Mouse (Mus musculus) forebrain, embryonic 16.5 days (tissue): Measurements from ENCODE around the gene Mok. TPM values are rescaled to one million over a fixed set of nuclear protein-coding genes. Genes with fewer than 3 reads are reported as not detected.

Source experiments
- ATAC-seq: fragments of 200-750 bp; cut with Nextera tagmentation; 2 replicates; pipeline ENCODE4 v1.8.0; 2017; ENCODE audit warnings: mild to moderate bottlenecking, moderate library complexity
- H3K27ac ChIP-seq: fragments of 300-500 bp; sonication (generic); 2 replicates; pipeline ENCODE4 v1.5.1; 2014; ENCODE audit warnings: low read length, control low read depth
- H3K27me3 ChIP-seq: fragments of 300-500 bp; sonication (generic); replicated peaks from 2 replicates; pipeline ENCODE4 v1.6.1; 2014; ENCODE audit warnings: low read length; ENCODE audit not compliant: control insufficient read depth, insufficient read depth
- H3K36me3 ChIP-seq: fragments of 300-500 bp; sonication (generic); 2 replicates; pipeline ENCODE4 v1.6.1; 2014; ENCODE audit not compliant: control insufficient read depth, insufficient read depth
- H3K4me1 ChIP-seq: fragments of 300-500 bp; sonication (generic); replicated peaks from 2 replicates; pipeline ENCODE4 v1.6.1; 2014; ENCODE audit warnings: low read length; ENCODE audit not compliant: control insufficient read depth, insufficient read depth
- H3K4me2 ChIP-seq: fragments of 300-500 bp; sonication (generic); 2 replicates; pipeline ENCODE4 v1.6.1; 2014; ENCODE audit warnings: mild to moderate bottlenecking, low read length, control low read depth
- H3K4me3 ChIP-seq: fragments of 300-500 bp; sonication (generic); replicated peaks from 2 replicates; pipeline ENCODE4 v1.5.1; 2014; ENCODE audit warnings: mild to moderate bottlenecking, low read length, control low read depth
- H3K9ac ChIP-seq: fragments of 300-500 bp; sonication (generic); replicated peaks from 2 replicates; pipeline ENCODE4 v1.6.1; 2014; ENCODE audit warnings: low read depth, low read length, control low read depth
- H3K9me3 ChIP-seq: fragments of 300-500 bp; sonication (generic); 2 replicates; pipeline ENCODE4 v1.6.1; 2016; ENCODE audit warnings: low read length; ENCODE audit not compliant: control insufficient read depth
- WGBS: fragments of 180-500 bp; shearing (Covaris S2); extraction: QIAGEN DNeasy Blood & Tissue Kit; methylation state at CpG from one replicate; pipeline ENCODE4 v1.1.7; 2014; 5-methylcytosine and 5-hydroxymethylcytosine counted together
- polyA plus RNA-seq: library from polyadenylated mRNA; unstranded; fragments of >200 nt; fragmentation: Nextera tagmentation; extraction: Ambion mirVana; gene quantifications from 2 replicates; pipeline ENCODE4 v1.2.1, GENCODE M21; 2015

The Mok gene
- polyA plus RNA-seq, 1 experiment from 2014 or later = 13.4 TPM

DNA sequence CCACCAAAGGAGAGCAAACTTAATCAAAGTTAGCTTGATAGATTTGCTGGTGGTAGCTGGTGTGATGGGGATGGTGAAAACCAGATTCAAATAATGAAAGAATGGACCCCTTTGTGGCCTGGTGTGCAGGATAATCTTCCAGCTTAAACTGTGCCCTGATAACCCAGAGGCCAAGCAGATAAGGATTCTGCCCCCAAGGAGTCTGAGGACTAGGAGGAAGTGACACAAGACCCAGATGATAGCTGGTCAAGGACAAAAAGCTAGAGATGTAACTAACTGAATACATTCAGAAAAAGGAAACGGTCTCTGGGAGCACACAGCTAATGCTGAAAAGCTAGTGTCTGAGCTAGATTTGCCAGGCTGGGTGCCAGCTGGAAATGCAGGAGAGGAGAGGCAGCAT, 11.2 kb upstream of the Mok start:
- H3K9ac ChIP-seq = no peak overlapping the region
- 85% methylated on average over 1 of the region's 1 CpGs for WGBS
- no peak for ATAC-seq
- no peaks in the 10 kb centered on the region; the same call in 1 of the 2 replicates for H3K27me3 ChIP-seq
- H3K27ac ChIP-seq = no peak overlapping the region
- H3K4me1 ChIP-seq = peaks cover 9% of the 10 kb centered on the region
- no peaks in the 10 kb centered on the region for H3K9me3 ChIP-seq
- H3K36me3 ChIP-seq = peaks cover 7% of the 10 kb centered on the region
- no peak overlapping the region for H3K4me2 ChIP-seq
- no peak overlapping the region for H3K4me3 ChIP-seq

DNA sequence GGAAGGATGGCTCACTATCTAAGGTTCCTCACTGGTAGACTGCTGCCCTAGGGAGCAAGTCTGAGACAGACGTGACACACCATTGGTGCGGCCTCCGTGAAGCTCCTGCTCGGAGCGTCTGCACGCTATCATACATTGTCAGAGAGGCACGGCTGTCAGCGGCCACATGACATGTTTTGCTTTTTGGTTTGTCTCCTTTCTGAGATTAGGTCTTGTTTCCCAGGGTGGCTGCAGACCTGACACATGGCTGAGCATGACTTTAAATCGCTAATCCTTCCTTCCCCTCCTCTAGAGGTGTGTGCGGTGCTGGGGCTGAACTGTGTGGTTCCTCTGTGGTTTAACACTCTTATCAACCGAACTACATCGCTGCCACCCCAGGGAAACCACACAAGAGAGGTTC, 10.7 kb upstream of the Mok start:
- Histone ChIP-seq H3K4me2 (no peak overlapping the region), H3K27me3 (no peaks in the 10 kb centered on the region; the same call in 1 of the 2 replicates), H3K9me3 (no peaks in the 10 kb centered on the region), H3K9ac (no peak overlapping the region), H3K4me1 (peaks cover 9% of the 10 kb centered on the region), H3K27ac (no peak overlapping the region), H3K4me3 (no peak overlapping the region), H3K36me3 (peaks cover 7% of the 10 kb centered on the region)
- WGBS = 80% methylated on average over 12 of the region's 12 CpGs
- ATAC-seq = no peak

DNA sequence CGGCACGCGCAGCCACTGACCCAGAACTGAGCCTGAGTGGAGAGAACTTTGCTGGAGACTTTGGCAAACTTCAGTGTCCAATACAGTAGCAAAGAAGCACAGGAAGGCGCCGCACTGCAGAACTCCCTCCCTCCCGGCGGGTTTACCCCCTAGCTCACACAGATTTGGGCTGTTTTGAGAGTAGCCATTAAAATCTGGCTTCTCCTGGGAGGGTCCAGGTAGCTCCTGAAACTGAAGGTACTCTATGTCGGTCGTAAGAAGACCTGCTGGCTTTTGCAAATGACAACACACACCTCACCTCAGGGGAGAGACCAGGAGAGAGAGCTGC, 10.2 kb upstream of the Mok start:
- H3K4me3 ChIP-seq = peak overlapping the region; percentile 85
- ATAC-seq = no peak
- peak overlapping the region; percentile 86 for H3K9ac ChIP-seq
- no peaks in the 10 kb centered on the region for H3K9me3 ChIP-seq
- H3K27me3 ChIP-seq = peaks cover 3% of the 10 kb centered on the region
- H3K36me3 ChIP-seq = peaks cover 6% of the 10 kb centered on the region
- H3K27ac ChIP-seq = no peak overlapping the region
- H3K4me2 ChIP-seq = peak overlapping the region; percentile 74
- WGBS = 24% methylated on average over 9 of the region's 9 CpGs
- peaks cover 12% of the 10 kb centered on the region for H3K4me1 ChIP-seq

DNA sequence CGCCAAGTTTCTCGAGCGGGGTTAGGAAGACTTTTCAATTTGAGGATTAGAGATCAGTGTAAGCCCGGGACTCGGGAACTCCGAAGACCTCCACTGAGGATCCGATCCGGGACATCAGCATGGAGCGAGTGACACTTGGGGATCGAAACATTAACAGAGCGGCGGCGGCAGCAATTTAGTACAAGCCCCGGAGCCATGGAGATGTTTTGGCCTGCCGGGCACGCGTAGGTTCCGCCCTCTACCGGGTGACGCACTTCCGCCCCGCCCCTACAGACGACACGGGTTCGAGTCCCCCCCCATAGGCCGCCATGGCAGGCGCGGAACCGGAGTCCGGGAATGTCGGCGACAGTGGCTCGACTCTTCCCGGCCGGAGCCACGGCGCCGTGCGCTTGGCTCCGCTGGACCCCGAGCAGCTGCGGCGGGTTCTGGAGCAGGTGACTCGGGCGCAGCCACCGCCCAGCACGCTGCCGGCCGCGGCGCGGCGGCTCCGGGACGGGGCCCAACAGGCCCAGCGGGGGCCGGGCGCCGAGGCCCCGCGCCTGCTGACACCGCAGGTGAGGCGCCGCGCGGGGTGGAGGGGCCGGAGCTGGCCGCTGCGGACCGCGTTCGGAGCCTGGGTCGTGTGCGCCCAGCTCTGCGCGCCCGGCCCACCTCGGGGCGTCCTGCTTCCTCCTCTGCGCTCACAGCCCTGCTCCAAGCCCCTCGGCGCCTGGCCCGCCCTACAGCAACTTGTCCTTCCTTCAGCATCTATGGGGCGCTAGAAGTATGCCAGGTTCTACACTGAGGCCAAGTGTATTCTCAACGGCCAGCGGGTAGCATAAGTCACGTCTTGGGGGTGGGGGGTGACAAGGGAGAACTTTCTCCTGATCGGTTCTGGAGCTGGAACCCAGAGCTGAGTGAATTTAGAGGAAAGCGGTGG, 9.5 kb upstream of the Mok start, which contains the start of gene Zfp839:
Zfp839 (plus strand) TSS at position 244 of the 919 bp plus-strand sequence.
- Histone ChIP-seq H3K9me3 (no peaks in the 10 kb centered on the region), H3K4me1 (peaks cover 17% of the 10 kb centered on the region), H3K36me3 (0 out of 2 replicates have a peak, but pooled peaks cover 2% of the 10 kb centered on the region), H3K4me2 (peak within 1 kb of the TSS; percentile 74), H3K4me3 (peak within 1 kb of the TSS; percentile 85), H3K9ac (peak within 1 kb of the TSS; percentile 86), H3K27me3 (peaks cover 6% of the 10 kb centered on the region), H3K27ac (no peak within 1 kb of the TSS; the same call in 1 of the 2 replicates)
- under 1% methylated on average over 87 of the region's 89 CpGs for WGBS
- ATAC-seq = peak; percentile 83

DNA sequence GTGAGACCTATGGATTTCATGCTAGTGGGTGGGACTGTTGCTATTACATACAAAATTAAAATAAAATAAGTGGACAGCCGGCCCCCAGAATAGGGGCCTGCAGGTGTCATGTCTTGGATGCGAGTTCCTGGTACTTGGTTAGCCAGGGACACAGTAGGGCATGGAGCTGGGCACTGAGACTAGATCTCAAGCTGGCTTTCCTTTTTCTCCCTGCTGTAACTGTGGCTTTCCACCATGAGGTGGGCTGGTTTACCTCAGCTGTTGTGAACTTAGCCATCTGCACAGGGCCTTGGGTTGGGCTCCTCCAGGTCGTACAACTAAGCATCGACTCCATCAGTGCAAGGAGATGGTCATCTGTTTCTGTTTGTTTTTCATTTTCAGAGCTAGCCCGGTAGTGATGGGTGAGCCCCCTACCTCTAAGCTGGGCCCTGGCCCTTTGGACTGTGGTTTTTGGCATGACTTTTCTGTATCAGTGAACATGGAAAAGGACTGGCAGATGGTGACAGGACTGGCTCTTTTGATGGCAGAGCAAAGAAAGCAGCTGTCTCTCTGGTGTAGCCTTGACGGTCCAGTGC, 5.5 kb upstream of the Mok start:
- no peaks in the 10 kb centered on the region for H3K36me3 ChIP-seq
- WGBS = 66% methylated on average over 6 of the region's 6 CpGs
- H3K27me3 ChIP-seq = peaks cover 14% of the 10 kb centered on the region
- ATAC-seq = no peak
- no peak overlapping the region for H3K9ac ChIP-seq
- peak overlapping the region; percentile 46 for H3K4me3 ChIP-seq
- H3K4me2 ChIP-seq = peak overlapping the region; percentile 58; the same call in 1 of the 2 replicates
- H3K4me1 ChIP-seq = peaks cover 31% of the 10 kb centered on the region
- H3K27ac ChIP-seq = no peak overlapping the region
- no peaks in the 10 kb centered on the region for H3K9me3 ChIP-seq

DNA sequence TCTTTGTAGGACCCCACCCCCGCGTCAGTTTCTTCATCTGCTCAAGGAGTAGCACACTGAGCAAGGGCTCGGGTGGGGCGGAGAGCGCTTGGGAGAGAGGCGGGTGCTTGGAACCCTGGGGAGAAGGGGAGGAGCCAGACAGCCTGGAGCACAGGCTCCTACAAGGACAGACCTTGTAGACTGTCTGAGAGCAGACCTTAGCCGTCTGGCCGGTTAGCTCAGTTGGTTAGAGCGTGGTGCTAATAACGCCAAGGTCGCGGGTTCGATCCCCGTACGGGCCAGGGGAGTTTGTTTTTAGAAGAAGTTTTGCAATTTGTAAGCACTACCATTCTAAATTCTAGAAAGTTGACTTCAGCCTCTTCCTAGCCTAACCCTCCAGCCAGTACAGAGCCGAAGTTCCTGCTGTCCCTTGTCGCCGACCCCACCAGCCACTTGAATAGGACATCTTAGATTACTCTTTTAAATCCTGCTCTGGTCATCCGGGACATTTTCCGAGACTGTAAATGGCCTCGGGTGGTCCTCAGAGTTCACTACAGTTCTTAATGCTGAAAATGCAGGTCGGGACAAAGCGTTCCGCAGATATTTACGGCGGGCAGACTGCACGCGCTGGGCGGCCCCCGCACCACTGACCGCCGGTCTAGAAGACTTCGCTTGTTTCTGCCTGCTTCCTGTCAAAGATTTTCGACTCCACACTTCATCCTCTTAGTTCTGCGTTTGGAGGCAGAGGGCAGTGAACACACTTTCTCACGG, 4.6 kb upstream of the Mok start:
- under 1% methylated on average over 36 of the region's 36 CpGs for WGBS
- Histone ChIP-seq H3K27me3 (peaks cover 14% of the 10 kb centered on the region), H3K9ac (peak overlapping the region; percentile 0), H3K9me3 (no peaks in the 10 kb centered on the region), H3K27ac (no peak overlapping the region), H3K4me3 (peak overlapping the region; percentile 46), H3K36me3 (no peaks in the 10 kb centered on the region), H3K4me2 (peak overlapping the region; percentile 58), H3K4me1 (peaks cover 23% of the 10 kb centered on the region)
- ATAC-seq = peak; percentile 73

DNA sequence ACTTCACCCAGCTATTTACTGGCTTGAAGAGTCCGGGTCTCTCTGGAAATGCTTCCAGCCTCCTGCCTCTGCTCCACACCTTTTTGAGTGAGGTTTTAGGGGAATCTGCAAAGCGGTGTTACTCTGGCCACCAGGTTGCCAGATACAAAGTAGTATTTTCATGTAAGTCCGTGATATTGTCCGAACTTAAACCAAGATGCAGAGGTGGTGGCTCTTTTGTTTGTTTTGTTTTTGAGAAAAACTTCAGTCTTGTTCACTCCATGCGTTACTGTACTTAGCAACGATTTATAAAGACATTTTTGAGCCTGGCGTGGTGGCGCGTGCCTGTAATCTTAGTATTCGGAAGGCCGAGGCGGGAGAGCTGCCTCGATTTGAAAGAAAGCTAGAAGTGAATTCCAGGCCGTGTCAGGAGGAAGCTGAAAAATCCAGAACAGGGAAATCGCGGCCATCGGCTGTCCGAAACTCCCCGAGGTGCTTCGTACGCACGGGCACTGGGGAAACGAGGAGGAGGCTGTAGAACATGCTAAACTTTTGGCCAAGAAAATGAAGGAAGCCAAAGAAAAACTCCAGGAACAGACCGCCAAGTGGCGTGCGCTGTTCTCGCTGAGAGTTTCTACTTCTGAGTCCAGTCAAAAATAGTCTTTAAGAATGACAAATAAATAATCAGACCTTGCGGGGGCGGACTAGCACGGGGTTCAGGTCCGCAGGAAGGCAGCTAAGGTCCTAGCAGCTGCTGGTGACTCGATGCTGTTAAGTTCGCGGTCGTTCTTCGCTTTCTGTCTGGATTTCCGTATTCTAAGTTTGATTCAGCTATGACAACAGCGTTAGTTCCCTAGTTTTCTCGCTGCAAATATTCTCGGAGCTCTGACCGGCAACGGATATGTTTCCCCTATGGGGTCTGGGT, 3.7 kb upstream of the Mok start:
- H3K36me3 ChIP-seq = no peaks in the 10 kb centered on the region
- ATAC-seq = no peak
- H3K27me3 ChIP-seq = peaks cover 14% of the 10 kb centered on the region
- H3K27ac ChIP-seq = no peak overlapping the region
- H3K4me1 ChIP-seq = peaks cover 31% of the 10 kb centered on the region
- H3K9me3 ChIP-seq = no peaks in the 10 kb centered on the region
- H3K9ac ChIP-seq = peak overlapping the region; percentile 55
- WGBS = 1% methylated on average over 42 of the region's 42 CpGs
- peak overlapping the region; percentile 46 for H3K4me3 ChIP-seq
- peak overlapping the region; percentile 58 for H3K4me2 ChIP-seq

DNA sequence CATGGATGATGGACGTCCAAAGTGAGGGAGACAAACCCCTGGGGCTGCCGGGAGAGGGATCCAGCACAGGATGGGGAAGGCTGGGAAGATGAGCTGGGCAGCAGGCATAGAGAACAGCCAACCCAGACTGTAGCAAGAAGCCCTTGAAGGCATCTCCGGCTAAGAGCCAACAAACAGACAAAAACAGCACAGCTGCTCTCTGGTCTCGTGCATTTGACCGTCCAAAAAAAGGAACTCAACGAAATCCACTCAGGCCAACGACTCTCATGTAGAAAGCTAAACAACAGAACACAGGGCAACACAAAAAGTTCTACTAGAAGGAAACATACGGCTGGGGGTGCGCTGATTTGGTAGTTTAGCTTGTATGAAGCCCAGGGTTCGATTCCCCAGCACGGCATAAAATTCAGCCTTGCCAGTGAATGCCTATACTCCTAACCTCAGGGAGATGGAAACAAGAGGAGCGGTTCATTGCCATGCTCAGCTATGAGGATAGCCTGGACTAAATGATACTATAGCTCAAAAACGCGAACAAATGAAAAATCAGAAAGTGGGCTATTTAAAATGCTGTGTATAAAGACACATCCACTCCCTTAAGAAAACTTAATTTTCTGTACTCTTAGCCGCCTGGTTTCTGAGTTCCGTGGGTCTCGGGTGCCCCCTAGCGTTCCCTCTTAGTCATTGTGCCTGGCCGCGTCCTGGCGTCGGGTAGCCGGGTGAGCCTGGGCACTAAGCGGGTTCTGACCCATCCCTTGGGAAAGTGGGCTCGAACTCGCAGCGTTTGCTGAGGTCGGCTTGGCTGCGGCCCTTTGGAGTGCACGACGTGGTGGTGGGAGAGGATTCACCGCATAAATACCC, 2.7 kb upstream of the Mok start:
- 16% methylated on average over 32 of the region's 32 CpGs for WGBS
- Histone ChIP-seq H3K36me3 (no peaks in the 10 kb centered on the region), H3K4me2 (peak overlapping the region; percentile 58), H3K4me1 (peaks cover 31% of the 10 kb centered on the region), H3K27ac (no peak overlapping the region), H3K27me3 (peaks cover 14% of the 10 kb centered on the region), H3K9ac (peak overlapping the region; percentile 55; the same call in 1 of the 2 replicates), H3K4me3 (peak overlapping the region; percentile 46), H3K9me3 (no peaks in the 10 kb centered on the region)
- peak; percentile 43; the same call in 1 of the 2 replicates for ATAC-seq
